Mouse (Mus musculus): ENCODE results near the gene Neurl1a. TPM values are rescaled to one million over a fixed set of nuclear protein-coding genes. Genes with fewer than 3 reads are reported as not detected.

Gene Neurl1a
- polyA plus RNA-seq, 1 experiment from 2014 or later: 0.76 TPM

GRCm38 (mm10) chr19:47163176-47163744 is 15.4 kb upstream of the Neurl1a start:
- Histone ChIP-seq H3K9me3 (ENCODE audit: low read length) (no peaks in the 10 kb centered on the region), H3K9ac (replicated peaks) (no peak overlapping the region), H3K27ac (ENCODE audit: low read depth) (no peak overlapping the region), H3K4me1 (ENCODE audit: insufficient read depth) (no peaks in the 10 kb centered on the region), H3K4me3 (ENCODE audit: low read depth, low read length) (no peak overlapping the region), H3K27me3 (ENCODE audit: insufficient read depth, low read length) (no peaks in the 10 kb centered on the region), H3K36me3 (replicated peaks; ENCODE audit: insufficient read depth, low read length) (no peaks in the 10 kb centered on the region), H3K4me2 (ENCODE audit: low read depth, low read length) (no peak overlapping the region)
- TF ChIP-seq CTCF (IDR thresholded peaks at IDR 0.05; ENCODE audit: low read depth) (no peak), EP300 (IDR thresholded peaks at IDR 0.05; ENCODE audit: low read depth) (no peak)
- 81% methylated on average over 6 of the region's 6 CpGs for WGBS (ENCODE audit: insufficient replicate concordance)
- ATAC-seq (no peak), DNase-seq (no peak)

DNA sequence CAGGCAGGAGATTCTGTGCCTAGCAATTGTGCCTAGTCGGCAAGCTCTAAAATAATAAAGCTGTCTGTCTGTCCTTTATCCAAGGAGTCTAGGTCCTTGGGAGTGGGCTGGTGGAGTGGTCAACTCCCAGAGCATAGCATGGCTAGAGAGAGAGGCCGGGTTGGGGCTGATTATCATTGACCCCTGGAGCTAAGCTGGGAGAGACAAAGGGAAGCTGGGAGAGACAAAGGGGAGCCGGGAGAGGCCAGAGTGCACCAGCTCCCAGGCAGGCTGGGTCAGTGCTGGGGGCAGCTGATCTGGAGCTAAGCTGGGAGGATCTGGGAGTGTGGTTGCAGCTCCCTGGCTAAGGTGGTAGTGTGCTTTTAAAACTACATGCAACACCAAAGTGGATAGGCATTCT is 11.9 kb upstream of the Neurl1a start:
- Histone ChIP-seq H3K4me3 (ENCODE audit: low read depth, low read length) (no peak overlapping the region), H3K9me3 (ENCODE audit: low read length) (no peaks in the 10 kb centered on the region), H3K27me3 (ENCODE audit: insufficient read depth, low read length) (no peaks in the 10 kb centered on the region), H3K36me3 (replicated peaks; ENCODE audit: insufficient read depth, low read length) (no peaks in the 10 kb centered on the region), H3K4me1 (ENCODE audit: insufficient read depth) (no peaks in the 10 kb centered on the region), H3K4me2 (ENCODE audit: low read depth, low read length) (no peak overlapping the region), H3K27ac (ENCODE audit: low read depth) (no peak overlapping the region), H3K9ac (replicated peaks) (no peak overlapping the region)
- ATAC-seq (no peak), DNase-seq (no peak)
- WGBS (ENCODE audit: insufficient replicate concordance): 52% methylated on average over 3 of the region's 3 CpGs
- TF ChIP-seq CTCF (IDR thresholded peaks at IDR 0.05; ENCODE audit: low read depth) (no peak), EP300 (IDR thresholded peaks at IDR 0.05; ENCODE audit: low read depth) (no peak)

- WGBS (ENCODE audit: insufficient replicate concordance): 58% methylated on average over 7 of the region's 7 CpGs
- H3K4me2 ChIP-seq (ENCODE audit: low read depth, low read length): no peak overlapping the region
Observed at GRCm38 (mm10) chr19:47167617-47168214, 10.9 kb upstream of the Neurl1a start.

GRCm38 (mm10) chr19:47168223-47168622 is 10.4 kb upstream of the Neurl1a start:
- no peak overlapping the region for H3K27ac ChIP-seq (ENCODE audit: low read depth)
- H3K9ac ChIP-seq (replicated peaks): no peak overlapping the region
- no peaks in the 10 kb centered on the region for H3K27me3 ChIP-seq (ENCODE audit: insufficient read depth, low read length)
- peak overlapping the region; percentile 14 for H3K4me3 ChIP-seq (ENCODE audit: low read depth, low read length)
- 6% methylated on average over 13 of the region's 13 CpGs for WGBS (ENCODE audit: insufficient replicate concordance)
- no peak for DNase-seq
- TF ChIP-seq CTCF (IDR thresholded peaks at IDR 0.05; ENCODE audit: low read depth) (peak; percentile 91), EP300 (IDR thresholded peaks at IDR 0.05; ENCODE audit: low read depth) (no peak)
- peak overlapping the region; percentile 65 for H3K4me2 ChIP-seq (ENCODE audit: low read depth, low read length)
- H3K4me1 ChIP-seq (ENCODE audit: insufficient read depth): no peaks in the 10 kb centered on the region
- no peaks in the 10 kb centered on the region for H3K9me3 ChIP-seq (ENCODE audit: low read length)
- H3K36me3 ChIP-seq (replicated peaks; ENCODE audit: insufficient read depth, low read length): no peaks in the 10 kb centered on the region
- no peak for ATAC-seq

More at GRCm38 (mm10) chr19:47167617-47168214, 10.9 kb upstream of the Neurl1a start:
- Histone ChIP-seq H3K4me3 (ENCODE audit: low read depth, low read length) (no peak overlapping the region; the same call in 1 of the 2 replicates), H3K27ac (ENCODE audit: low read depth) (no peak overlapping the region), H3K27me3 (ENCODE audit: insufficient read depth, low read length) (no peaks in the 10 kb centered on the region), H3K36me3 (replicated peaks; ENCODE audit: insufficient read depth, low read length) (no peaks in the 10 kb centered on the region), H3K9me3 (ENCODE audit: low read length) (no peaks in the 10 kb centered on the region), H3K9ac (replicated peaks) (no peak overlapping the region), H3K4me1 (ENCODE audit: insufficient read depth) (no peaks in the 10 kb centered on the region)
- ATAC-seq: no peak
- TF ChIP-seq EP300 (IDR thresholded peaks at IDR 0.05; ENCODE audit: low read depth): no peak
- no peak for TF ChIP-seq CTCF (IDR thresholded peaks at IDR 0.05; ENCODE audit: low read depth)
- DNase-seq: no peak

- DNase-seq (peak; percentile 85), ATAC-seq (peak; percentile 72)
- H3K27ac ChIP-seq (ENCODE audit: low read depth): no peak overlapping the region
- H3K9ac ChIP-seq (replicated peaks): no peak overlapping the region
- H3K36me3 ChIP-seq (replicated peaks; ENCODE audit: insufficient read depth, low read length): no peaks in the 10 kb centered on the region
- TF ChIP-seq EP300 (IDR thresholded peaks at IDR 0.05; ENCODE audit: low read depth) (no peak), CTCF (IDR thresholded peaks at IDR 0.05; ENCODE audit: low read depth) (peak; percentile 85)
- H3K4me3 ChIP-seq (ENCODE audit: low read depth, low read length): peak overlapping the region; percentile 14
- H3K4me1 ChIP-seq (ENCODE audit: insufficient read depth): no peaks in the 10 kb centered on the region
- H3K4me2 ChIP-seq (ENCODE audit: low read depth, low read length): peak overlapping the region; percentile 65
- H3K27me3 ChIP-seq (ENCODE audit: insufficient read depth, low read length): no peaks in the 10 kb centered on the region
- no peaks in the 10 kb centered on the region for H3K9me3 ChIP-seq (ENCODE audit: low read length)
- 15% methylated on average over 11 of the region's 11 CpGs for WGBS (ENCODE audit: insufficient replicate concordance)
Observed at GRCm38 (mm10) chr19:47168793-47169412, 9.7 kb upstream of the Neurl1a start.

- TF ChIP-seq CTCF (IDR thresholded peaks at IDR 0.05; ENCODE audit: low read depth) (peak; percentile 65), EP300 (IDR thresholded peaks at IDR 0.05; ENCODE audit: low read depth) (no peak)
- Histone ChIP-seq H3K9me3 (ENCODE audit: low read length) (no peaks in the 10 kb centered on the region), H3K4me2 (ENCODE audit: low read depth, low read length) (no peak overlapping the region), H3K9ac (replicated peaks) (no peak overlapping the region), H3K36me3 (replicated peaks; ENCODE audit: insufficient read depth, low read length) (no peaks in the 10 kb centered on the region), H3K4me1 (ENCODE audit: insufficient read depth) (peaks cover 4% of the 10 kb centered on the region), H3K27me3 (ENCODE audit: insufficient read depth, low read length) (peaks cover 23% of the 10 kb centered on the region), H3K27ac (ENCODE audit: low read depth) (no peak overlapping the region), H3K4me3 (ENCODE audit: low read depth, low read length) (no peak overlapping the region)
- DNase-seq: no peak
- ATAC-seq: no peak
- WGBS (ENCODE audit: insufficient replicate concordance): 45% methylated on average over 3 of the region's 3 CpGs
Observed at GRCm38 (mm10) chr19:47174515-47174914, 4.1 kb upstream of the Neurl1a start.
